Mouse (Mus musculus): ENCODE measurements around the gene BC049715.
"Not testable (repeated sequence)": the region's sequence is repeated elsewhere in the genome, so short reads cannot be mapped to it uniquely, and the experiment has no call there.

BC049715 gene

GRCm38 (mm10) chr6:136852348-136852747 lies 24.9 kb downstream of the BC049715 start:
- no peak for DNase-seq (ENCODE audit: low spot score)

- DNase-seq (ENCODE audit: low spot score): no peak
Measured at GRCm38 (mm10) chr6:136852762-136853161, 25.3 kb downstream of the BC049715 start.

GRCm38 (mm10) chr6:136854361-136854781 lies 26.9 kb downstream of the BC049715 start:
- DNase-seq (ENCODE audit: low spot score): no peak

GRCm38 (mm10) chr6:136855183-136855582 lies 27.8 kb downstream of the BC049715 start:
- no peak for DNase-seq (ENCODE audit: low spot score)

- DNase-seq (ENCODE audit: low spot score): peak; percentile 76
Measured at GRCm38 (mm10) chr6:136856071-136856636, 28.7 kb downstream of the BC049715 start.

- DNase-seq (ENCODE audit: low spot score): peak; percentile 94
Measured at GRCm38 (mm10) chr6:136857186-136857872, 29.9 kb downstream of the BC049715 start, which contains the start of gene Art4. Gene Art4, minus strand, starts transcription at chr6:136857733.

DNA sequence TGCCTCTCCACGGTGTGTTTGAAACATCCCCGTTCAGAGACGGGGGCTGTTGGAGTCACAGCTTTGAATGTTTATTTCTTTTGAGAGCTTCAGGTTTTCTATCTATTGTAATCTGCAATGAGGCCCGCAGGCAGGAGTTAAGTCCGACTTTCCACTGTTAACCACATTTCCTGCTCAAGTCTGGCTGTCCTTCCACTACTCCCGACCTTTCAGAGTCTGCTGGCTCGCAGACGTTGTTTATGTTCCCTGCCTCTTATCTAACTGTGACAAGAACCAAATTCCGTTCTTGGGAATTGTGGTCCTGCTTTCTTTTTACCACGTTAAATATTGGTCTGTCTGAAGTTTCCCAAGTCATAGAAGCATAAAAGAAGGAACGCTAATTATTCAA lies 30.4 kb downstream of the BC049715 start:
- DNase-seq (ENCODE audit: low spot score): no peak

DNA sequence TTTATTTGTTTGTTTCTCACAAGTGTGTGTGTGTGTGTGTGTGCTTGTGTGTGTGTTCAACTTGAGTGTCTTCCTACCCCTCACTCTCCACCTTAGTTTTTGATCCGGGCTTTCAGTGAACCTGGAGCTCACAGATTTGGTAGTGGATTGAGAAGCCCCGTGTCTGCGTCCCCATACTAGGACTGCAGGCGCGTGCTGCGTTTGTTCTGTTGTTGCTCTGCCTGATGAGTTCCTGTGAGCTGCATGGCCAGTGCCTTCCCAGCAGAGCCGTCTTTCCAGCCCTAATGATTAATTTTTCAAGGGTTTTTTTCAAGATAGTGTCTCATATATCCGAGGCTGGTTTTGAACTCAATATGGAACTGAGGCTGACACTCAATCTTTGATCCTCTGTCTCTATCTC lies 31.0 kb downstream of the BC049715 start:
- DNase-seq (ENCODE audit: low spot score): no peak

GRCm38 (mm10) chr6:136861020-136861419 lies 33.6 kb downstream of the BC049715 start:
- peak; percentile 51 for DNase-seq (ENCODE audit: low spot score)

- no peak for DNase-seq (ENCODE audit: low spot score)
Measured at GRCm38 (mm10) chr6:136865360-136865759, 37.9 kb downstream of the BC049715 start.

- no peak for DNase-seq (ENCODE audit: low spot score)
Measured at GRCm38 (mm10) chr6:136866150-136866549, 38.7 kb downstream of the BC049715 start.

- no peak for DNase-seq (ENCODE audit: low spot score)
Measured at GRCm38 (mm10) chr6:136868921-136869320, 41.5 kb downstream of the BC049715 start.

DNA sequence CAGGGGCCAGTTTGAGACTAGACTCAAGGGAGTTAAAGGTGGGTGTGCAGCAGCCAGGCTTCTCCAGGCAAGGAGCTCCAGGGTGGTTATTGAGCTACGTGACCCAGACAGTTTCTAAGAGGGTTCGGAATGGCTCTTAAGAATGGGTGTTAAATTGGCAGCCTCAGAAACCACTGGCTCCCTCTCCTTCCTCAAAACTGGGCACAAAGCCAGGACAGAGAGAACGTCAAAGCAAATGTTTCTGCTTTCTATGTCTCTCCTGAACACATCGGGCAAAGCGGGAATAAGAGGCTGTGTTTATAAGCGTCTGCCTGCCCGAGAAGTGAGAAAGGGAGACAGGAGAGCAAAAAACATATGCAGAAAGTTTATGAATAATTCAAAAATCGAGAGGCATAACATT lies 47.2 kb downstream of the BC049715 start:
- DNase-seq (ENCODE audit: low spot score): no peak

- no peak for DNase-seq (ENCODE audit: low spot score)
Measured at GRCm38 (mm10) chr6:136875670-136876069, 48.2 kb downstream of the BC049715 start, which contains the start of gene Mgp. Gene Mgp, minus strand, starts transcription at chr6:136875823.

DNA sequence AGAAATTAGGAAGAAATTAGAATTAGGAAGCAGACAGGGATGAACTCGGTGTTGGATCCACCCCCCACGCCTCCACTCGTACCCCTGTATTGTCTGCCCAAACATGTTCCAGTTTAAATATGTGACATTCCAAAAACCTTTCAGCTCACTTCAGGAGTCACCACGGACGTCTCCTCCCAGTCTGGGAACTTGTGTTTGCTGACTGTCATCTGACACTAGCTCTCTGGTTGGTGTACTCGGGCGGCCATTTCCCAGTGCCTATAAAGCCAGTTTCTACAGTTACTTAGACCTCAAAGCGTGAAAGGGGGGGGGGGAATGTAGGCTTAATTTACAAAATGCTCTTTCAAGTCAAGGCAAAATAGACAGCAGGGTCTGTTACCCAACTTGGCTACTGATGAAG lies 54.3 kb downstream of the BC049715 start:
- no peak for DNase-seq (ENCODE audit: low spot score)

- no peak for DNase-seq (ENCODE audit: low spot score)
Measured at GRCm38 (mm10) chr6:136883431-136883915, 56.0 kb downstream of the BC049715 start.

DNA sequence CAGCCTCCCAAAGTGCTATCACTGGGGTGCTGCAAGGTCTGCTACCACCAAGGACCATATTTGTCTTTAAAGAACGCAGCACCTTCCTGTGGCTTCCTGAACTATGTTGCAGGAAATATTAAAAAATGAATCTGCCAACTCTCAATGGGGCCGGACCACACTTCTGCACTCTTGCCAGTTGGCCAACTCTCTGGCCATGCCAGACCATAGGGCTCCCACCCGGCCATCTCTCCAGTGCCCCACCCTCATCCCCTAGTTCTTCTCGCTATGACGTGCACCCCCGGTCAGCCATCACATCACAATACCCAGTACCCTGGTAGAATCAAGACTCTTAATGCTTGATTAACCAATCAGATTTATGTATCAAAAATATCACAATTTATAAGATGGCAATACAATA lies 56.5 kb downstream of the BC049715 start:
- DNase-seq (ENCODE audit: low spot score): no peak

DNA sequence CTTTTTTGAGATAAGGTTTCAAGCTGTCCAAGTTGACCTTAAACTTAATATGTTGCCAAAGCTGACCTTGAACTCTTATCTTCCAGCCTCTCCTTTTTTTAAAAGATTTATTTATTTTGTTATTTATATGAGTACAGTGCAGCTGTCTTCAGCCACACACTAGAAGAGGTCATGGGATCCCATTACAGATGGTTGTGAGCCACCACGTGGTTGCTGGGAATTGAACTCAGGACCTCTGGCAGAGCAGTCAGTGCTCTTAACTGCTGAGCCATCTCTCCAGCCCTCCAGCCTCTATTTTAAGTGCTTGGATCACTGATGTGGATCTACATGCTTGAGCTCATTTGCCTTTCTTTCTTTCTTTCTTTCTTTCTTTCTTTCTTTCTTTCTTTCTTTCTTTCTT lies 57.3 kb downstream of the BC049715 start:
- not testable (repeated sequence) for DNase-seq (ENCODE audit: low spot score)

DNA sequence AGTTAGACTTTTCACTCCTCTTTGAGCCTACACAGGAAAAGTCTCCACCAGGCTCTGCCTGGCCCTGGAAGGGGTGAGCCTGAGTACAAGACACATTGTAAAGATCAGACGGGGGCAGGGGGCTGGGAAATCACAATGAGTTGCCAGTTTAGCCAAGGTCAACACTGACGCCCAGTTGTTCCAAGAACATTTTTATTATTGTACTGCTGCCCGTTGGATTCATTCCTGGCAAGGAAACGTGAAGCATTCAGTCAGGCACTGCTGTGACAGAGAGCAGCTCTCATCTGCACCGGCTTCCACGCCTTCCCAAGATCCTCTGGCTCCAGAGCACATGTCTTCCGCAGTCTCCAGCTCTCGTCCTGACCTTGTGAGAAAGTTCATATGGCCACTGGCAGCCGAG lies 60.4 kb downstream of the BC049715 start:
- no peak for DNase-seq (ENCODE audit: low spot score)

DNA sequence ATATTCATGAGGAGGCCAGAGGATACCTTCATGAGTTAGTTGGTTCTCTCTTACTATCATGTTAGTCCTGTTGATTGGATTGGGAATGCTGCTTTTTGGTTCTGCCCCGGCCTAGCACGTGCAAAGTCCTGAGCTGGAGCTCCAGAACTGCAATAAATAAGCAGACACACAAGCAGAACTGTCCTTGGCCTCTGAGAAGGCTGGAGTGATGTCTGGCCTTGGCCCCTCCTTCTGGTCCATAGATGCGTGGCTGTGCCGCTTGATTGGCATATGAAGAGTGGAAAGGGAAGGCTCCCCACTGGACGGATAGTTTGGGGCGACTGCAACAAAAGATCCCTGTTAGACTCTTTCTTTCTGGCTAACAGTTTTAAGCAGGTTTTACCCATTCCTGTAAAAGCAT lies 61.6 kb downstream of the BC049715 start:
- DNase-seq (ENCODE audit: low spot score): no peak

- no peak for DNase-seq (ENCODE audit: low spot score)
Measured at GRCm38 (mm10) chr6:136889554-136889953, 62.1 kb downstream of the BC049715 start.

Measured in c-Kit-positive CD71-positive TER-119-positive erythroid progenitor cells, embryonic 14.5 days (primary cell).